ENCODE assay signal across 9 mouse cellular contexts in the genomic region with DNA sequence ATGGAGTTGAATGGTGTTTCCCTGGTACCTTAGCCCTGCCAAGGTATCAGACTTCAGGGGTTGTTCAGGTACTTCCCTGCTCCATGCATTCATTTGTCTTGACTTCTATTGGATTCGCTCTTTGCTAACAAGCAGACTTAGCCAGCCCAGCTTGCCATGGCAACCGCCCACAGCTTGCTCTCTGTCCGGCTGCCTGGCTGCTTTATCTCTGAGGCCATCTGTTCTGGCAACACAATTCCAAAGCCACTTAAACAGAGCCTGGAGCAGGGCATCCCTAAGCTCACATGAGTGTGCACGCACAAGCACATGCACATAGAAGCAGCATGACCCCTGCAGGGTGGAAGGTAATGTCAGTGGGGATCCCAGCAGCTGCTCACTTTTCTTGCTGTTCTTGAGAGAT. TPM values are rescaled to one million over a fixed set of nuclear protein-coding genes. Genes with fewer than 3 reads are reported as not detected.
DNase-seq lines count a peak whose midpoint lies in the region; ATAC-seq lines count a peak whose summit lies in the region.
"Had no signal": no experiment of that assay in that cellular context is flagged by ENCODE, and none has a peak within 500 bp of the region (broad histone marks: within the 10 kb centered on the region; RNA-seq: fewer than 3 reads in every experiment).

No protein-coding gene starts in this region.

- 8% methylated on average over 4 of the region's 4 CpGs for WGBS in hindbrain, embryonic 13.5 days
- WGBS in midbrain, embryonic 16.5 days: 7% methylated on average over 4 of the region's 4 CpGs

- ATAC-seq in hindbrain, embryonic 13.5 days (ENCODE audit: low FRiP score): peak; percentile 40; the same call in 1 of the 2 replicates
- no peak for ATAC-seq in midbrain, embryonic 16.5 days
- no peak for ATAC-seq in monocyte, adult 5-6 weeks (replicated peaks; ENCODE audit: insufficient number of reproducible peaks, low FRiP score, low TSS enrichment, poor library complexity, severe bottlenecking)

- intact Hi-C loops in gastrocnemius, postnatal 36 days (cut with DNase I): no loop called here

- H3K9me3 ChIP-seq in hindbrain, embryonic 13.5 days: no peaks in the 10 kb centered on the region
- H3K9me3 ChIP-seq in midbrain, embryonic 16.5 days (replicated peaks; ENCODE audit: control insufficient read depth, low read length, poor library complexity, severe bottlenecking): no peaks in the 10 kb centered on the region

- DNase-seq in Muller cell, postnatal 12 days (ENCODE audit: inconsistent ontology term): peak; percentile 34
- peak; percentile 88 to 90 for DNase-seq in cerebellum, postnatal 25 days
- DNase-seq in ovary, postnatal 10 days (ENCODE audit: low spot score): no peak
- DNase-seq in adrenal gland, postnatal 25 days: no peak
- DNase-seq in gastrocnemius, postnatal 36 days: no peak

- H3K36me3 ChIP-seq in hindbrain, embryonic 13.5 days: no peaks in the 10 kb centered on the region
- no peaks in the 10 kb centered on the region for H3K36me3 ChIP-seq in midbrain, embryonic 16.5 days (ENCODE audit: control insufficient read depth, insufficient read depth, low read length)

- no peaks in the 10 kb centered on the region for H3K27me3 ChIP-seq in hindbrain, embryonic 13.5 days
- H3K27me3 ChIP-seq in midbrain, embryonic 16.5 days (ENCODE audit: control insufficient read depth, insufficient read depth, low read depth, low read length): no peaks in the 10 kb centered on the region

- no peak overlapping the region; the same call in 1 of the 2 replicates for H3K9ac ChIP-seq in hindbrain, embryonic 13.5 days
- H3K9ac ChIP-seq in midbrain, embryonic 16.5 days (ENCODE audit: low read depth, low read length): no peak overlapping the region

- H3K4me1 ChIP-seq in hindbrain, embryonic 13.5 days (replicated peaks): peaks cover 31% of the 10 kb centered on the region
- H3K4me1 ChIP-seq in midbrain, embryonic 16.5 days (ENCODE audit: control insufficient read depth, insufficient read depth, low read length): peaks cover 29% of the 10 kb centered on the region

- no peak overlapping the region for H3K4me2 ChIP-seq in hindbrain, embryonic 13.5 days
- no peak overlapping the region for H3K4me2 ChIP-seq in midbrain, embryonic 16.5 days (ENCODE audit: low read length)

- no peak overlapping the region for H3K4me3 ChIP-seq in hindbrain, embryonic 13.5 days
- no peak overlapping the region for H3K4me3 ChIP-seq in midbrain, embryonic 16.5 days (ENCODE audit: low read depth, low read length)

- peak overlapping the region; percentile 75 for H3K27ac ChIP-seq in hindbrain, embryonic 13.5 days
- peak overlapping the region; percentile 58 for H3K27ac ChIP-seq in midbrain, embryonic 16.5 days (ENCODE audit: low read length)
- H3K27ac ChIP-seq: kidney, postnatal 0 days had no signal

RNA-seq across cellular contexts. Expression of a gene that starts 4.1 kb away (rescaled TPM):
- 35.0 and 36.2 TPM in 2 replicates for polyA plus RNA-seq in hindbrain, embryonic 13.5 days (2015; fragmentation: Nextera tagmentation; extraction: Ambion mirVana)
- 15.6 and 19.2 TPM in 2 replicates for polyA plus RNA-seq in midbrain, embryonic 16.5 days (2015; fragmentation: Nextera tagmentation; extraction: Ambion mirVana)
- 0.29 TPM in 1 of 3 replicates, not detected in the others for total RNA-seq in monocyte, adult 5-6 weeks (2017)
- 1.9 and 6.6 TPM in 2 replicates for total RNA-seq in adrenal gland, postnatal 25 days (2021)
- not detected for total RNA-seq in gastrocnemius, postnatal 36 days (2021)
- polyA plus RNA-seq: kidney, postnatal 0 days had no signal

RNA-seq across cellular contexts. Expression of a gene that starts 44.2 kb away (rescaled TPM):
- 79.2 and 83.9 TPM in 2 replicates for polyA plus RNA-seq in hindbrain, embryonic 13.5 days (2015; fragmentation: Nextera tagmentation; extraction: Ambion mirVana)
- 103 and 111 TPM in 2 replicates for polyA plus RNA-seq in midbrain, embryonic 16.5 days (2015; fragmentation: Nextera tagmentation; extraction: Ambion mirVana)
- total RNA-seq in monocyte, adult 5-6 weeks (2017): 0.19 TPM in 1 of 3 replicates, not detected in the others
- total RNA-seq in adrenal gland, postnatal 25 days (2021): 1.6 and 1.9 TPM in 2 replicates
- total RNA-seq in gastrocnemius, postnatal 36 days (2021): not detected

Comparison
In these comparisons a context has a peak if more than half of its experiments do, and no peak if none do; other contexts are left out.
1. DNase-seq: peak in Muller cell, postnatal 12 days (single experiment) and cerebellum, postnatal 25 days (2 of 2); none in ovary, postnatal 10 days (single experiment), adrenal gland, postnatal 25 days (single experiment) and gastrocnemius, postnatal 36 days (0 of 2).